Mouse (Mus musculus): ENCODE measurements around the gene Sh3yl1. TPM values are rescaled to one million over a fixed set of nuclear protein-coding genes. Genes with fewer than 3 reads are reported as not detected.

Sh3yl1 gene
- total RNA-seq (2021), result 1 to 10 TPM; 1.9 to 2.7 TPM
- long read RNA-seq, experiment 1, partial matches to known transcripts, result 0 of 5 reads
- long read RNA-seq, experiment 1, other reads (novel, unspliced or antisense), result 0 of 5 reads
- long read RNA-seq, experiment 2, transcript Sh3yl1-201 (10 exons, 1,750 nt), result major isoform, 5 of 6 reads
- long read RNA-seq, experiment 2, partial matches to known transcripts, result 0 of 6 reads
- long read RNA-seq, experiment 2, other reads (novel, unspliced or antisense), result 1 of 6 reads

DNA sequence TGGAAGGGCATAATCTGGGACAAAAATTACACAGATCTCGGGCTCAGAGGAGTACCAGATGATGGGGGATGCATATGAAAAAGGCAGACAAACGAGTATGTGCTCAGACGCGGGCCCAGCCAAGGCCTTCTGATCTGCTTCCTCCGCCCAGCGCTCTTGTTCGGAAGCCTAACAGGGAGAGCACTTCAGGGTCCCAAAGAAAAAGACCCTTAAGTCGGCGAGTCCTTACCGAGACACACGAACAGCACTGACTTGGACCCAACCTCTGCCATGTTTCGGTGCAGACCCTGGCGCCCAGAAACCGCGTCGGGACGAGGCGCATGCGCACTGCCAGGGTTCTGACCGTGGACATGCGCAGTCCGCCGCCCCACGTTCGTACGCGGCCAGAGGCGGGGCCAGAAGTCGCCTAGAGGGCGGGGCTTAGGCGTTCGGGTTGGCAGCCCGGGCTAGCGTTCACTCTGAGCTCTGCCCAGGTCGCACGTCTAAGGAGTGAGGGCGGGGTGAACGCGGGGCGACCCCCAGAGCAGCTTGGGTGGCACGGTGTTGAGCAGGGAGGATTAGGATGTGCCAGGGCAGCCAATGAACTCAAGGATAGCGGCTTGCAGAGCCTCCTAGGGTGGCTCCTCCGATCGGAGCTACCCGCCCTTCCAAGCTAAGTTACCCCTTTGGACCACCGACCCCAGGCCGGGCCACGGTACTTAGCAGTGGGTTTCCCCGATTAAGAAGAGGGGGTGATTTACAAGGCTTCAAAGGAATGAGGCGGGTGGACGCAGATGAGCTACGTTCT lies at the start of gene Sh3yl1, which contains the start of gene Acp1:
Sh3yl1 (plus strand) TSS at position 408 of the 787 bp plus-strand sequence.
Acp1 (minus strand) TSS at position 329 of the 787 bp plus-strand sequence.
- peak; percentile 97 for DNase-seq

DNA sequence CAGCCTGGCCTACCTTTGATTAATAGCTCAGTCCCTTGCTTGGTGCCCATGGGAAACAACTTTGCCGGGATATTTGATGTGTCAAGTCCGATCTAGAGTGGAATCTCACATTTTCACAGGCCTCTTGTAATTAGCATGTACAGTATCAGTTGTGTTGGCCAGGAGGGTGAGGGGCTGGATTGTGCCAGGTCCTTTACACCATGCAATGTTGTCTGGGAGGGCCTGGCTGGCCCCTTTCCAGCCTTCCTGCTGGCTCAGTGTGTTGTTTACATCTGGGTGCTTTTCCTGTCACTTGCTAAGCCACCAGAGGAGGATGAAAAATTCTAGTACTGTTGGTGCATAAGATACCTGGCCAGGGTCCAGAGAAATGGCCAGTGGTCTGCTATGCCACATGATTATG lies 47.1 kb upstream of the Sh3yl1 start:
- no peak for DNase-seq

DNA sequence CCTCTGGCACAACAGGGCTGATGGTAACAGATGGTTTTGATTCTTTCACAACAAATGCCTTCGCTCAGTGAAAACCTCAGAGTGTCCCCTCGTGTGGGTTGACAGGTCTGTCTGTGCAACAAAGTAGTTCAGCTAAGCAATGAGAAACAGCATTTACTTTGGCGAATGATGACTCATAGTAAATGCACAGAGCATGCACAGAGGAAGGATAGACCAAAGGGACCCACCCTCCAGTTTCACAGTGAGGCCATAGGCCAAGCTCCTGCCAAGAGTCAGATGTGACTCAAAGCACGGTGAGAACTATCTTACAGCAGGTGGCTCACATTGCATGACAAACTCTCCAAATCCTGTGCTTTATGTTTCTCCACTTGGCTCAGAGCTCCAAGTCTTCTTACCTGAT lies 45.7 kb upstream of the Sh3yl1 start:
- DNase-seq, result no peak

DNA sequence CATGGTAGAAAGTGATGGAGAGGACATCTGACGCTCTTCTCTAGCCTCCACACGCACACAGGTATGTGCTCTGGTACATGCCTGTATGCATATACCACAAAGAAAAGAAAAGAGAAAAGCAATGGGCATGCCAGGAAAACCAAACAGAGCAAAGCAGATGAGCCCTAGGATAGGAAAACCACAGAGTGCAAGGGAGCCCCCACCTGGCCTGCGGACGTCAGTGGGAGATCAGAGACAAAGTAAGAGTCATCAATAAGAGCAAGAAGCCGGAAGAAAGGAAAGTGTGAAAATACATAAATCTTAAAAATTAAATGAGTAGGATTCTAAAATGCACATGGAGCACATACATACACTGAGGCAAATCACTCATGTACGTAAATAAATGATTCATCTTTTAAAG lies 32.0 kb upstream of the Sh3yl1 start:
- no peak for DNase-seq

DNA sequence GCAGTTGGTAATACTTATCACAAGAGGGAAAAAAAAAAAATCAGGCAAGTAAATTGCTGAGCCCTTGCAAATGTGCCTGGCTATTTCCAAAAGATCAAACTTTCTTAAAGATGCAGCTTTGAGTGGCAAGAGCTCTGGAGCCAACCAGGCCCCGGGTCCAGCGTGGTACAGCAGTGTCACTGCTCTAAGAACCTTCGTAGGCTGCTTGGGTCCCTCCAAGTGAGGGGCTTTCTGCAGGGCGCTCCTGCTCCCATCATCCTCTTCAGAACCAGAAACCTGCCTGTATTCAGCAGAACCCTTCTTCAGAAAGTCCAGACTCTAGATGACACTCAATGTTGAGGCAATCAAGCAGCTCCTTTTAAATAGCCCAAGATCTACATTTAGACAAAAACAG lies 27.9 kb upstream of the Sh3yl1 start:
- DNase-seq, result no peak

DNA sequence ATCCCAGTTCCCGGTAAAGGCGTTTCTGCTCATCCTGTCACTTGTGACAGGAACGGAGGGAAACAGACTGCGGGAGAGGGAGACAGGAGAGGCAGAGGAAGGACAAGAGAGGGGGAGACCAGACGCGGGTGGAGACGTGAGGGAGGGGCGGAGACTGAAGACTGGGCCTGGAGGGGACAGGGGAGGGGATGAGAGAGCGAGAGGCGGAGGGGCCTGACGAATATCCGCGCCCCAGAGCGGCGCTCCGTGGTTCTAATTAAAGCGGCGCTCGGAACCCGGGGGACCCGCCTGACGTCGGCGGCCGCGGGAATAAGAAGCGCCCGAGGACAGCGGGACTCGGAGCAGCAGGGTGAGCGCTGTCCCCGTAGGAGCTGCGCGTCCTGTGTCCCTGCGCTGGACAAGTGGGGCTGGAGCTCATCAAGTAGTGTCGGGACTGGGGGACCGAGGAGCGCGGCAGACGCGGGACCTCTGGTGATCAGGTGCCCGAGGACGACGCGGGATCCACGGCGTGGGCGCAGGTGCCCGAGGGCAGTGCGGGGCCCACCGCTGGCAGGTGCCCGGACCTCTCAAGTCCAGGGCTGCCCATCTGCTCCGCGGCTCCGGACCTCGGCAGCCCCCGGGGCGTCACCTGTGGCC lies 27.4 kb upstream of the Sh3yl1 start, which contains the start of gene Alkal2:
Alkal2 (plus strand) TSS at position 337 of the 636 bp plus-strand sequence.
- peak; percentile 14 for DNase-seq

DNA sequence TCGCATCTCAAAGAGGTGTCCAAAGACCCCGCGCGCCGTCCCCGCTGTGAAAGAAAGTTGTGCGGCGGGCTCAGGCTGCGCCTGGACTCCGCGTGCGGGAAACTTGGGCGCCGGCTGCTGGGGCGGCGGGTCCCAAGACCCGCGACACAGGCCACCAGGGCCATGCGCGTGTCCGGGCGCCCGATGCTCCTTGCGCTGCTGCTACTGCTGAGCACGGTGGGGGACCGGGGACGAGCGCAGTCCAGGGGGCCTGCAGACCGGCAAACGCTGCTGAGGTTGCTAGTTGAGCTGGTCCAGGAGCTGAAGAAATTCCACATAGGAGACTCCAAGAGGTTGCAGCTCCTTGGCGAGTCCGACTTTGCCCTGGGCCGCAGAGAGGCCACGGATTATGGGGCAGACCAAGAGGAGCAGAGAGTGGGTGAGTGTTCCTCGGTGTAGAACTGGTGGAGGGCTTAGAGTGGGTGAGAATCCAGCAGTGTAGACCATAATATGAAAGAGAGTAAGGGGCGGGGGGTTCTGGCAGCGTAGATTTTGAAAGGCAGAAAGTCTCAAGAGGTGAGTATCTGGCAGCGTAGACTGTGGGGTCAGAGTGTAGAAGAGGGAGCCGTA lies 26.7 kb upstream of the Sh3yl1 start:
- no peak for DNase-seq

DNA sequence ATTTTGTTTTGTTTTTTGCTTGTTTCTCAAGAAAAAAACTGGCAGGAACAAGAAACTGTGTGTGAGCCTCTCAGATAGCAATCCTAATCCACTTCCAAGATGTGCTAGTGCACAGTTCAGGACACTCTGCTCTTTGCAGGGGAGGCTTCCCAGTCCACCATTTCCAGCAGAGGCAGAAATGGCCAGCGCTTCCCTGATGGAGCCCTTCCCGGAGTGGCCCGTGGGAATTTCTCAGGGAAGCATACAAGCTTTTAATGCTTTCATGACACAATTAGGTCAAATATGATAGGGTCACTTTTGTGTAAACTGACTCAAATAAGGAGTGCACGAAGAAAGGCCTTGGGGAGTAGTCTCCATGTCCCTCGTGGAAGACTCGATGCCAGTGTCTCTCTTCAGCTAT lies 25.6 kb upstream of the Sh3yl1 start:
- DNase-seq, result no peak

DNA sequence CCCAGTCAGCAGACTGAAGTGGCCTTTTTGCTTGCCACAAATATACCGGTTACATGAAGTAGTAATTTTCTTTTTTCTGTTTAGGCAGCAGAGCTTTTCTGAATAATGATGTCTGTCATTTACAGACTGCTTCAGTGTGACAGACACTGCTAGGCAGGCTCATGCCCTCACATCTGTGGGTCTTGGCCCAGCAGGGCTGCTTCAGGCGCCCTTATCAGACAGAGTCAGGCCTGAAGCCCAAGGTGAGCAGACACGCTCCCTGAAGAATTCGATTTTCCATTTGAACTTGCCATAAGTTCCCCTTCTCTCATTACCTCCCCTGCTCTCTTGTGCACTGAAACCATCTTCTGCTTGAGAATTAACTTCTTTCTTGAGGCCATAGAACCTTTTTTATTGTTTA lies 23.5 kb upstream of the Sh3yl1 start:
- DNase-seq, result no peak

DNA sequence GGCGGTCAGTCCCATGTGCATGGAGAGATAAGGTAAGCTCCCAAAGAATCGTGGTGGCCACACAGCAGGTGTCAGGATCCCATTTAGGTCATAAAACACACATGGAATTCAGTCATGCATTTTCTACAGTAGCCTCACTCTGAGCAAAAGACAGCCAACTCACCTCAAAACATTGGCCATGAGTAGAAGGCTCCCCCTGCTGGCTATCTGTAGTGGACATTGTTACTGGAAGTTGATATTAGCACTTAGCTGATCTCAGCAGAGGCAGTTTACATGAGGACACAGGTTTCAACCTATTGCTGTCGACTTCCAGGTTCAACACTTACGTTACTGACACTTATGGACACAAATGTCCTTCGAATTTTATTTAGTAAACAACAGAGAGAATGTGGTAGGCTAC lies 21.4 kb upstream of the Sh3yl1 start:
- peak; percentile 53 for DNase-seq

DNA sequence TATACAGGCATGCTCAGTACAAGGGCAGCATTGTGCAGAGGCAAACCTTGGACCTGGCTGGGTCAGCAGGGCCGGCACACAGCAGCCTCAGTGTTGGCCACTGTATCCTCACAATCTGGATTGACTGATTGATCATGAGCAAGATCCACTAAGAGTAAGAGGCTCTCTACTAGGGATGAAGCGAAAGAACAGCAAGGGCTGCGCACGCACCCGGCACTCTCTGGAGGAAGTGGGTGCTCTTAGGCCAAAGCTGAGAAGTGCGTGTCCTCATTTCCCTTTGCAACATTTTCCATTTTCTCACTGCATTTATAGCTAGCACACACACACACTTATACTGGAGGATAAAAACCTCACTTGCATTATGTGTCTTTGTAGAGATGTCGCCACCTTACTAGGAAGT lies 20.0 kb upstream of the Sh3yl1 start:
- DNase-seq, result no peak

DNA sequence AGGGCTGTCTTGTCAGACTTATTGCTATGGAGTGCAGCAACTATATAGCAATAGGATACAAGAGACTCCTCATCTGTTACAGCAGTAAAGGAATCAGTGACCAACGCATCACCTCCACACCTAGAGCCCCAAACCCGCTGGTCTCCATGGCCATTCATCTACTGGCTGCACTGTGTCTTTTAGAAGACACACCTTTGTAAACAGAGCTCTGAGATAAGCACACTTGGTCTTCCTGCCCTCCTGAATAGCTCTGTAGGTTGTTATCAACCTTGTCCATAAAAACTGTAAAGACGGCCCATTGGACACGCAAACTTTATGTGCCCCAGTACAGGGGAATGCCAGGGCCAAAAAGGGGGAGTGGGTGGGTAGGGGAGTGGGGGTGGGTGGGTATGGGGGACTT lies 14.4 kb upstream of the Sh3yl1 start:
- no peak for DNase-seq

DNA sequence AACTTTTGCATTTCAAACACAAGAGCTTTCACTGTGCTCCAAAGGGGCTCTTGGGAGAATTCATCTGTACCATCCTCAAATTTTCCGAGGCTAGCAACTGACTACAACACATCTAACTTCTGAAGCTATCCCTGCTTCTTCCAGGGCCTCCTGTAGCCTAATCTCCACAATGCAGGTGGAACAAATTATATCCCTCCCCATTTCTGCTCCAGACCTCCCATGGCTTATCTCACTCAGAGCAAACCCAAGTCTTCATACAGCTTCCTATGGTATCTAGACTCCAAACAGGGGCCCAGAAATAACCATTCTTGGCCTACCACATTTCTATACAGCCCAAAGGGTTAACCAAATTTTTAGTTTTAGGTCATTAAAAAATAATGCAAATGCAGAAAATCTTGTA lies 2.8 kb upstream of the Sh3yl1 start:
- no peak for DNase-seq

DNA sequence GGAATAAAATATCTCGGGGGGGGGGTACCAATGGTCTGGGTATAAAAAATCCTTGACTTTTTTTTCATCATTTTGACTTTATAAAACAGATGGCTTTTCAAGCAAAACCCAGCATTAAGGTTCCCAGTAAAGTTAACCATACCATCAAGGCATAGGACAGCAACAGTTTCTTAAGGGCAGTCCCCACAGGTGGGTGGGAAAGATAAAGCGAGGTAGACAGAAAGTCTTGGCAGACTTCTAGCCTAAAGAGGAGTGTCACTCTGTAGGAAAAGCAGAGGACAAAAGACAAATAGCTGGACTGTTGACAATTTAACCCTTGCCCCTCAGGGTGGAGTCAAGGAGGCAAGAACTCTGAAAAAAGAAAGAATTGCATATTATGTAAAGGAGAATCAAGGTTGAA lies 1.6 kb upstream of the Sh3yl1 start:
- no peak for DNase-seq

DNA sequence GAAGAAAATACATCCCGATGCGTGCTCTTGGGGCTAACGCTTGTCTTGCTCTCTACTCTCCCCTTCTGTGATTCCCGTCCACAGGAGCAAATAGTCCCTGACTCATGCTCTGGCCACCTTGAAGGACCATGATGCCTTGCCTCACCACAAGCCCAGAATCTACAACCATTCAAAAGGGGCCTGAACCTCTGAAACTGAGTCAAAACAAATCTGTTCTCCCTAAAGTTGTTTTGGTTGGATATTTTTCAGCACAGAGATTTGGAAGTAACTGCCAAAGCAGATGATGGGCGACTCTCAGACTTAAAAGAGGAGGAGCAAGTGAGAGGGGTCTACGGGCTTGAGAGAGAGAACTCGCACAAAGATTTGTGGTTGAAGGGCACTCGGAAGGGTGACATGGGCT lies 608 bp upstream of the Sh3yl1 start:
- DNase-seq, result no peak

DNA sequence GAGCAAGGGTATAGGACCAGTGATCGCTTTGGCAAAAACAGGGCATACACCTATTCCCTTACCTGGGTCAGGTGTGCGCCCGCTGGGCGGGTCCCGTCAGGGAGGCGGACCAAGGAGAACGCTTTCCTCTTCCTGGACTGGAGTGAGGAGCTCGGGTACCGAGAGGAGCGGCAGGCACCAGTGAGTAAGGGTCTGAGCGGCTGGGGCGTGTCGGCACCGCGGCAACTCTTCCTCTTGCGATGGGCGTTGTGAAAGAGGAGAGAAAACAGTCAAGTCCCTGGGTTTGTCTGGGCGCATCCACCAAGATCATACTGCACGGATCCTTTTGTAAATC lies 547 bp downstream of the Sh3yl1 start:
- peak; percentile 22 for DNase-seq

DNA sequence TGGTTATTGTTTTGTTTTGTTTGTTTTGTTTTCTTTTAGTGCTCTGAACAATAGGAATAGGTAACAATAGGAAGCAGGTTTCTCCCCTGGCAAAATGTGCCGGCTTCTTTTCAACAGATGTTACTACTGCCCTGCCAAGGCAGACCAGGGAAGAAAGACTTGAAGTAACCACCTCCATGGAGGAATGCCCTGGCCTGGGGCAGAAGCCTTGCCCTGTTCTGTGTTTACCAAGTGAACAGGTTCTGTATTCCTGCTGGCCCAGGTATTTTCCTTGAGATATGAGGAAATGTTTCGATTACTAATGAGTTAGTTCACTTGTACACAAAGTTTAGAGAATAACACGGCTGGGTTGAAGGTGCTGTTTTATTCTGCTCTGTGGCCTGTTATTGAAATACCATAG lies 1.4 kb downstream of the Sh3yl1 start:
- DNase-seq, result no peak

DNA sequence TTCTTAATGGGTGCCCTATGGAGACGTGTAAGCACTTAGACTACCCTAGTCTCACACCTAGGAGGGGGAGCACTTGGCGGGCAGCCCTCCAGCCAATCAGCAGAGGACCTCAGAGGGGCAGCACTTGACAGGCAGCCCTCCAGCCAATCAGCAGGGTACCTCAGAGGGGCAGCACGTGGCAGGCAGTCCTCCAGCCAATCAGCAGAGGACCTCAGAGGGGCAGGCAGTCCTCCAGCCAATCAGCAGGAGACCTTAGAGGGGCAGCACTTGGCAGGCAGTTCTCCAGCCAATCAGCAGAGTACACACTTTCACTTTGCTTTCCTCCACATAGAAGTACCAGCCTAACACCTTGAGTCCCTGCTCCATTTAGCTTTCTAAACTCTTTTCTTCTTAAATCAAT lies 10.9 kb downstream of the Sh3yl1 start:
- DNase-seq, result no peak

DNA sequence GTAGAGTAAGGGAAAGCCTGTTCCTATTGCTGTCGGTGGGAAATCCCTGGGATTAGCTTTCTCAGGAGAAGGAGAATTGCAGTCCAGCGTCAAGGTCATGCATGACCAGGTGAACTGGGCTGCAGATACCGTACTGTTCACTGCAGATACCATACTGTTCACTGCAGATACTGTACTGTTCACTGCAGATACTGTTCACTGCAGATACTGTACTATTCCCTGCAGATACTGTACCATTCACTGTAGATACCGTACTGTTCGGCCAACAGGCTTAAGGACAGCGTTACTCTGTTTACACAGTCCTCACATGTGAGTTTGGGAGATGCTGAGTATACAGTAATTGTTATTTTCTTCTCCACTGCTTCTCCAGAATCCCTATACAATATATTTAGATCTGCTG lies 16.7 kb downstream of the Sh3yl1 start:
- no peak for DNase-seq

DNA sequence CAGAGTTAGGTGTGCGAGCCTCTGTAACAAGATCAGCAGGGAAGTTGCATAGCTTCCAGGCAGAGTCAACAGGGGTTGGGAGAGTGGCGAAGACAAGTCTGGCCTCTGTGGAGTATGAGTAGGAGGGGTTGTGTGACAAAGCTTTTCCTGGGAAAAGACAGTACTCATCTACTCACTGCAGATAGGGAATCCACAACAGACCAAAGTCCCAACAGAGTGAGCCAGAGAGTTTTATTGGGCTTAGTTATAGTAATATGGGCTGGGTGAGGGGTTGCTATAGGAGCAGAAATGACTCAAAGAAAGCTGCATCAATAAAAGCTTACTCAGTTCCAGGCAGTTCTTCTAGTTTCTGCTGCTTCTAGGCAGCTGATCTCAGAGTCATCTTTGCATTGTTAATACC lies 21.8 kb downstream of the Sh3yl1 start:
- DNase-seq, result no peak

DNA sequence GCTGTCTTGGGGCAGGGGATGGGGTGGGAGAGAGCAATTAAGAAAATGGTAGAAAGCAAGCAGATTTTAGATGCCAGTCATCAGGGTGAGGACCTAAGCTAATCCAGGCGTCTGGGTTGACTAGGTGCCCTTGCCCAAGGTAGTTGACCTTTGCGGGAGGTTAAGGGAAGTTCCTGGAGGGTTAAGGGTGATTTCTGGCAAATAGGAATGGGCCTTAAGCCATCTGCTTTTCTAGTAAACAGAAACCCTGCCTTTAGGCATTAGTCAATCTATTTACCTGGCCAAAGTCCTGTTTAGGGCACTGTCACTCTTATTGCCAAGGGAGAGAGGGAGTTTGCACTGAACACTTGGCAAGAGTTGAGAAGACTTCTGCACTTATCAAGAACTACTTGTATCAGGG lies 25.4 kb downstream of the Sh3yl1 start:
- no peak for DNase-seq

DNA sequence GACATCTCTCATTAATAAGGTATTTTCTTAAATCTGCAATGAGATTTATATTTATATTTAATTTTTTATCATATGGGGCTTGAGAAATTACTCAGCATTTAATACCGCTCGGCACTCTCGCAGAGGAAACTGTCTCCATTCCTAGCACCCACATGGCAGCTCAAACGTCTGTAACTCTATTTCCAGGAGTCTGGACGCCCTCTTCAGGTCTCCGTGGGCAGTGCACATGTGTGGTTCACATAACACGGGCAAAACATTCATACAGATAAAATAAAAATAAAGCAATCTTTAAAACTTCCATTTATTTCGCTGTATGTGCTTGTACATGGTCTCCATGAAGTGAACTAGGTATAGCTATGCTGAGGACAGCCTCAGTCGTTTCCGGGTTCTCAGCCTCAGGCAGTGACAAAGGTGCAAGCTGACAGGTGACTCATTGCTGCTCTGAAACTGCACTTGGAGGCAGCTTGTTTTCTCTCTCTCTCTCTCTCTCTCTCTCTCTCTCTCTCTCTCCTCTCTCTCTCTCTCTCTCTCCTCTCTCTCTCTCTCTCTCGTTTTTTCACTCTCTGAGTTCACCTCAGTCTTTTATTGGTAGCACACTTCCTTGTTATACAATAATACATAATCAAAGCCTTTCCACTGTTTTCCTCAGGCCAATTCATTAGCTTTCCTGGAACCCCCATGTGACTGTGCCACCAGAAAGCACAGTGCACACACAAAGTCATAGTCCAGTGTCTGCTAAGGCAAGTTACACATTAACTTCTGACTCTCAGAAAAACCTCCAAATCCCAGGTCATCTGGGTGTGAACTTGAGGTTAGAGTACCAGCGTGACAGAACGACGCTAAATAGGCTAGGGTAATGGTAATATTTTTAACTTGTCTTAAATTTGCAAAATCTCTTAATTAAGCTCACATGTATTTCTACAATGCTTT lies 31.9 kb downstream of the Sh3yl1 start:
- DNase-seq, result no peak
